Mouse (Mus musculus) kidney, adult 18-20 months (tissue): ENCODE measurements at regions not wholly inside any gene's neighbourhood (a gene's known extent, or its start where the extent isn't known, plus 50 kb on each side); places are given as distances from the start of the nearest gene placed in this dataset.
"Not testable (repeated sequence)": the region's sequence is repeated elsewhere in the genome, so short reads cannot be mapped to it uniquely, and the experiment has no call there.

Experiments used
- DNase-seq: peaks from one replicate; pipeline ENCODE4 v3.0.0; 2021

GRCm38 (mm10) chr12:29290591-29291351 lies 237.4 kb upstream of the Myt1l start:
- DNase-seq, result peak; percentile 94

- DNase-seq, result no peak
These were observed 230.2 kb upstream of the Myt1l start for GRCm38 (mm10) chr12:29297984-29298383.

- no peak for DNase-seq
These were observed 212.5 kb upstream of the Myt1l start for GRCm38 (mm10) chr12:29315636-29316035.

- DNase-seq, result no peak
These were observed 206.7 kb upstream of the Myt1l start for GRCm38 (mm10) chr12:29321468-29321867.

DNA sequence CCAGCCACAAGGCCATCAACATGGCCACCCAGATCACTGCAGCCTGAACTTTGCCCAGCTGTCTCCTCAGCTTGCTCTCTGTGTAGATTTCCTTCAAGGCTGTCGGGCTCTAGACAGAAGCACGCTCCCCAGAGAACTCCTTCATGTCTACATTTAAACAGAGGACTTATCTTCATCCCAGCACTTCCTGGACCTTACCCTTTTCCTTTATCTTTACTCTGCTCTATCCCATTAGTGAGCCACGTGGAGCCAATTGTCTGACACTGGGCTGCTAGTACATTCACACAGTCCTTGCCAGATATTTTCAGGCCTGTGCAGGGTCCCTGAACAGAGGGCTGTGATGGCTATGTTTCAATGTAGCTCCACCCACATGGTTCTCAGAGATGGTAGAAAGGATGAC lies 204.7 kb upstream of the Myt1l start:
- DNase-seq, result no peak

DNA sequence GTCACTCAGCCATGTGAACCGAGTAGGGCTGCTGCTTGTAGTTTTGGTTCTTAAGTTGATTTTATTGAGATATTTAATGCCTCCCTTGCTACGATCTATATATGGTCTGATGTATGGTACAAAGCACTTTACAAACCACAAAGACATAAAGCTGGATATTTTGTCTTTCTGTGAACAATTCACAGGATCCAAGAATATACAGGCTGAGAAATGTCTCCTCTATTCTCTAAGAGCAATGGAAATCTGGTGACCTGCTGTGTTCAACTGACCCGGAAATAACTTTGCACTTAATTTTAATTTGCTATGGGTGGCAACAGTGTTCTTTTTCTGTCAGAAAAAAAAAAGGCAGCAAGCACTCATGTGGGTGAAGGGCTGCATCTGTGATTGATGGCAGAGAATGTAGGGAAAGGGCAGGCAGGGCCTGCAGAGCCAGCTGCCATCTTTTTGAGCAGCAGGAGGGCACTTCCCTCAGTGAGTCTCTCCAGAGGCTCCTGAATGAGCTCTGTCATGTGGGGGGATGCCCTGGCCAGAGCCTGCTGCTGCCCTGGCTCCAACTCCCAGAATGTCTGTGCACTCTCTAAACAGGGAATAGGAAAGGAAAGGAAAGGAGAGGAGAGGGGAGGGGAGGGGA lies 192.2 kb upstream of the Myt1l start:
- DNase-seq, result no peak

GRCm38 (mm10) chr12:29337336-29337735 lies 190.8 kb upstream of the Myt1l start:
- DNase-seq, result no peak

DNA sequence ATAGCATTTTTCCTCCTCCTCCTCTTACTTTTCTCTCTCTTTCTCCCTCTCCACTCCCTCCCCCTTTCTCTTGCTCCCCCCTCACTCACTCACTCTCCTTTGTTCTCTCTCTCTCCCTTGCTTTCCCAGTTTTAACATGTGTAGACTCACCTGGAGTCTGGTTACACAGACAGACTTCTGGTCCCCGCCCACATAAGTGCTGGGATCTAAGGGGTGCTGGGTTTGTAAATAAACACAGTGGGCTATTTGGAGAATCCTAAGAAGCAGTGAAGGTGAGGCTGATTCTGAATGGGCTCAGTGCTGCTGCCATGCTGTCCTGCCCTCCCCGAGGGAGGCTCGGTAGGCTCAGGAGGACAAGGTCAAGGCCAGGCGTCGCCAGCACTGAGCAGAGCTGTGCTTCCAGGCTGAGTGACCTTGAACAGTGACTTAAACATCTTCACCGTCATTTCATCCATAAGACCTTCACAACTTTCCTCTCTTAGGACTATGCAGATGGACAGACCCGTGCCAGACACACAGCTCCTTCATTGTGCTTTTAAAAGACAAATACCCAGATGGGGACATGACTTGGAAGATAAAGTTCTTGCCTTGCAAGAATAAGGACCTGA lies 186.7 kb upstream of the Myt1l start:
- no peak for DNase-seq

- no peak for DNase-seq
These were observed 184.9 kb upstream of the Myt1l start for GRCm38 (mm10) chr12:29343147-29343852.

DNA sequence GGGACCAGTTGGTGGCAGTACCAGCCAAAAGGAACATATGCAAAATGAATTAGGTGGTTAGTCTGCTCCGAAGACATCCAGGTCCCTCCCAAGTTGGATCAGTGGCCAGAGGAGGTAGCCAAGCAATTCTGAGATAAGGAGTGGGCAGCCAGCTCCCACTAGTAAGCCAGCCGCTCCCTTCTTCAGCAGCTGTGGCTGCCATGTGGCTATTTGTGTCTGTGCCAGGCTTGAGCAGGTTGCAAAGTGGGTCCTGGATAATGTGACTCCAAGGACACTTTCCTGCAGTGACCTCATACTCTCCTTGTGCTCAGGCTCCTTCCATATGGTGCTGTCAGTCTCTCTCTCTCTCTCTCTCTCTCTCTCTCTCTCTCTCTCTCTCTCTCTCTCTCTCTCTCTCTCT lies 179.5 kb upstream of the Myt1l start:
- DNase-seq, result no peak

- DNase-seq, result no peak
These were observed 178.9 kb upstream of the Myt1l start for GRCm38 (mm10) chr12:29349146-29349850.

GRCm38 (mm10) chr12:29353777-29354496 lies 174.2 kb upstream of the Myt1l start:
- DNase-seq, result no peak

DNA sequence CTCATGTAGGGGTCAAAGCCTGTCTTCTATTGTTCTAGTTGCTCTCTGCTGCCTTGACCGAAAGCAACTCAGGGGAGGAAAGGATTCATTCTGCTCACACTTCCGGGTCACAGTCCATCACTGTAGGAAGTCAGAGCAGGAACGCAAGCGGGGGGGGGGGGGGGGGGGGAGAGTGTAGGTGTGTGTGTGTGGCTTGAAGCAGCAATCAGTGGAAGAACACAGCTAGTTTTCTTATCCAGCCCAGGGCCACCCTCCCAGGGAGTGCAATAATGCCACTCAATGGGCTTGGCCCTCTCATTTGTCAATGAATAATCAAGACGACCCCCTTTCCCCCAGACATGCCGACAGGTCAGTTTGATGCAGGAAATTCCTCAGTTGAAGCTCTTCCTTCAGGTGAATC lies 173.4 kb upstream of the Myt1l start:
- no peak for DNase-seq

DNA sequence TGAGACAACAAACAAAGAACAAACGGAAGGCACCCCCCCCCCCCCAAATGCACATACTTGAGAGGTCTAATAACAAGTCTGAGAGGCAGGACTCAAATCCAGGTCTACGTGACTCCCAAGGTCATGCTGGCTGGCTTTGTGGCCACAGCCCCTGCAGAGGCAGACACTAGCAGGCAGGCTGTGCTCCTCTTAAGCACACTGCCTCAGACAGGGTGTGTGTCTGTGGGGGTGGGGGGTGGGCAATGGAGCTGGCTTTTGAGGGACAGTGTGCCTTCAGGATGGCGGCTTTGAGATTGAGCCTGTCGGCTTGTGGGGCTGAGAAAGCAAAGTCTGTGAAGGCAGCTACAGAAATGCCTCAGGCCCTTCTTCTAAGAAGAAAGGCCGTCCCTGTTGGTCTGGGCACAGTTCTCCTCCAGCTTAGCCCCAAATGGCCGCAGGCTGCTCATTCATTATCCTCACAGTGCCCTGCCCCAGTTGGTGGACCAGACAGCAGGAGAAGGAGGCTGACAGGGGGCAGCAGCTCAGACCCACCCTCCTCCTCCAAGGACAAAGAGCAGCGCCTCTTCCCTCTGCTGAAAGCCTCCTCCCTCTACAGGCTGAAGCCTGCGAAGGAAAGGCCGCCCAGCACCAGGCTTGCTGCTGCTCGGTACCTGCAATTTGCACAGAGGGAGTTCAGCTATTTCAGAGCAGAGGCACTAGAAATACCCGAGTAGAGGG lies 171.3 kb upstream of the Myt1l start:
- DNase-seq, result no peak

DNA sequence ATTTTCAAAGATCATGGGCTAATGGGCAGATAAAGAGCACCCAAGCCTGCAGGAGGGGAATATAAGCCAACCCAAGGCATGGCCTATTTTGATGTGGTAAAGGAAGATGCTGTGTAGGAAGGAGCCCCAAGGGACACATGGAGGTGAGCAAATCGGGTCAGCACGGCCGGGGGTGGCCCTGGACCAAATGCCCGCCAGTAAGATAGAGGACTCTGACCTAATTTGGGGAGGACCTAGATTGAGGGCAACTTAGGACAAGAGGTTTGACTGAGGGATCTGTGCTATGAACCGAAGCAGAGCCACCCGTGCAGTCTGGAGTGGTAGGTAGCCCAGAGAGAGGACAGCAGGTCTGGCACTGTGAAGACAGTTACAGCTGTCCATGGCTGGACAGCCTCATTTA lies 166.9 kb upstream of the Myt1l start:
- DNase-seq, result no peak

DNA sequence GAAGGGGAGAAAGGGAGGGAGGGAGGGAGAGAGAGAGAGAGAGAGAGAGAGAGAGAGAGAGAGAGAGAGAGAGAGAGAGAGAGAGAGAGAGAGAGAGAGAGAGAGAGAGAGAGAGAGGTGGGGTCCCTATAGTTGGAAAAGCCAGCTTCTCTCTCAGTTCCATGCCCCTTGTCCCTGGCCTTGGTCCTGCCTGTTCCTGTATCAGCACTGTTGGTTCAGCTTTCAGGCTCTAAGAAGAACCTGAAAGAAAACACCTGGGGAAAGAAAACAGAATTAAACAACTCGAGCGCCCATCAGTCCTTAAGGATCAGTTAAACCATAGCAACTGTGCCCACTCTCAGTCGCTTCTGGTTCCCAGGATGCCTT lies 160.5 kb upstream of the Myt1l start:
- DNase-seq, result not testable (repeated sequence)

GRCm38 (mm10) chr12:29368107-29368819 lies 159.9 kb upstream of the Myt1l start:
- DNase-seq, result peak; percentile 34

GRCm38 (mm10) chr12:29368820-29369175 lies 159.4 kb upstream of the Myt1l start:
- no peak for DNase-seq

- DNase-seq, result no peak
These were observed 136.4 kb upstream of the Myt1l start for GRCm38 (mm10) chr12:29391756-29392155.

DNA sequence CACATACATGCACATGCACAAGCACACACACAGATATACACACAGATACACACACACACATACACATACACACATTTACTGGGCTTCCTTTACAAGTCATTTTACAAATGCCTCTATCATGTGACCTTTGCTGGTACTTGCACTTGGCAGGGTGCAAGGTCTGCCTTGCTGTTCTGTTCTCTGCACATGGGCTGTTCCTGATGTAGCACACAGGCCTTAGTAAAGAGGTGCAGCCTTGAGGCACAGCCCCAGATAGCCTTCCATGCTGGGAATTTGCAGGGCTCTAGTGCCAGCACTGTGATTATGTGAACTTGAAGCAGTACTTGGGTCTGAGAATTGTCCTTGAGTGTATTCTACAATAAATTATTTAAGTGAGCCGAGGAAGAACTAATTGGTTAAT lies 133.9 kb upstream of the Myt1l start:
- DNase-seq, result no peak

- DNase-seq, result no peak
These were observed 133.3 kb upstream of the Myt1l start for GRCm38 (mm10) chr12:29394881-29395280.
